Mouse (Mus musculus) liver, embryonic 14.5 days (tissue): Measurements from ENCODE around the gene Cyp4f14. TPM values are rescaled to one million over a fixed set of nuclear protein-coding genes. Genes with fewer than 3 reads are reported as not detected.
A peak's percentile ranks its signal among the peaks of the same experiment; 100 is the strongest.

Experiments
- ATAC-seq: fragments of 200-750 bp; cut with Nextera tagmentation; 2 replicates; pipeline ENCODE4 v1.8.0; 2017; ENCODE audit warnings: moderate number of reproducible peaks, mild to moderate bottlenecking, moderate library complexity; ENCODE audit not compliant: insufficient read depth
- DNase-seq, 3 experiments: peaks; one replicate each; pipeline ENCODE4 v3.0.0-alpha.2; 2012 to 2013; ENCODE audit warnings: low read depth in 3 of 3, low spot score in 3 of 3
- H3K27ac ChIP-seq: fragments of 300-500 bp; sonication (generic); 2 replicates; pipeline ENCODE4 v1.5.1; 2014; ENCODE audit warnings: moderate library complexity, mild to moderate bottlenecking, control low read depth, inconsistent platforms
- H3K27me3 ChIP-seq: fragments of 300-500 bp; sonication (generic); 2 replicates; pipeline ENCODE4 v1.6.1; 2014; ENCODE audit warnings: mild to moderate bottlenecking, low read length, moderate library complexity; ENCODE audit not compliant: control insufficient read depth, insufficient read depth
- H3K36me3 ChIP-seq: fragments of 300-500 bp; sonication (generic); replicated peaks from 2 replicates; pipeline ENCODE4 v1.6.1; 2014; ENCODE audit warnings: low read depth; ENCODE audit not compliant: control insufficient read depth, insufficient read depth
- H3K4me1 ChIP-seq, 2 experiments: fragments of 200-500 bp in 1 of 2; fragments of 300-500 bp in 1 of 2; sonication (generic) in 1 of 2; replicated peaks; 2 replicates each; pipeline ENCODE4 v1.6.1; 2012 to 2014; ENCODE audit warnings: antibody characterized with exemption in 1 of 2, inconsistent platforms in 1 of 2, low read length in 1 of 2; ENCODE audit not compliant: control insufficient read depth in 2 of 2, insufficient read depth in 2 of 2
- H3K4me2 ChIP-seq: fragments of 300-500 bp; sonication (generic); 2 replicates; pipeline ENCODE4 v1.6.1; 2014; ENCODE audit warnings: low read depth, mild to moderate bottlenecking, control low read depth, moderate library complexity
- H3K4me3 ChIP-seq, 2 experiments: fragments of 200-500 bp in 1 of 2; fragments of 300-500 bp in 1 of 2; sonication (generic) in 1 of 2; 2 replicates each; pipeline ENCODE4 v1.5.1; 2012 to 2014; ENCODE audit warnings: low read depth in 2 of 2, low read length in 2 of 2, mild to moderate bottlenecking in 2 of 2, control low read depth in 1 of 2, inconsistent platforms in 1 of 2, moderate library complexity in 1 of 2; ENCODE audit not compliant: insufficient read depth in 1 of 2
- H3K9ac ChIP-seq: fragments of 300-500 bp; sonication (generic); replicated peaks from 2 replicates; pipeline ENCODE4 v1.6.1; 2014; ENCODE audit warnings: mild to moderate bottlenecking, control low read depth, moderate library complexity
- H3K9me3 ChIP-seq: fragments of 300-500 bp; sonication (generic); 2 replicates; pipeline ENCODE4 v1.6.1; 2016; ENCODE audit warnings: low read length, mixed read lengths; ENCODE audit not compliant: control insufficient read depth
- CTCF ChIP-seq: IDR thresholded peaks from 2 replicates; pipeline ENCODE4 v1.5.1; 2016; ENCODE audit warnings: antibody characterized with exemption, low read depth, control low read depth
- EP300 ChIP-seq: IDR thresholded peaks from 2 replicates; pipeline ENCODE4 v1.6.1; 2016; ENCODE audit warnings: antibody characterized with exemption, low read depth
- WGBS: fragments of 180-500 bp; shearing (Covaris S2); extraction: QIAGEN DNeasy Blood & Tissue Kit; methylation state at CpG from one replicate; pipeline ENCODE4 v1.1.7; 2014; ENCODE audit not compliant: insufficient replicate concordance; 5-methylcytosine and 5-hydroxymethylcytosine counted together
- polyA plus RNA-seq, 2 experiments: library from polyadenylated mRNA; depleted of rRNA in 1 of 2; stranded (reverse) in 1 of 2; unstranded in 1 of 2; fragments of >200 nt; fragmentation: Nextera tagmentation in 1 of 2; extraction: Ambion mirVana in 1 of 2; gene quantifications; 2 replicates each; pipeline versions ENCODE4 v1.2.1 to v1.2.3; 2012 to 2014

Gene Cyp4f14
- polyA plus RNA-seq, 2 experiments, result not detected

DNA sequence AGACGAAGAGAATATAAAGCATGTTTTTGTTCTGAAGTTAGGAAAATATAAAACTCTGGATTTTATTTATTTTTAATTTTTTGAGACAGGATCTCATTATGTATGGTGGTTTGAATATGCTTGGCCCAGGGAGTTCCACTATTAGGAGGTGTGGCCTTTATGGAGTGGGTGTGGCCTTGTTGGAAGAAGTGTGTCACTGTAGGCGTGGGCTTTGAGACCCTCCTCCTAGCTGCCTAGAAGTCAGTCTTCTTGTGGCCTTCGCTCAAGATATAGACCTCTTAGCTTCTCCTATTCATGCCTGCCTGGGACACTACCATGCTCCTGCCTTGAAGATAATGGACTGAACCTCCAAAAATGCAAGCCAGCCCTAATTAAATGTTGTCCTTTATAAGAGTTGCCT lies 33.0 kb upstream of the Cyp4f14 start:
- H3K27me3 ChIP-seq, result no peaks in the 10 kb centered on the region
- no peak overlapping the region for H3K27ac ChIP-seq
- H3K36me3 ChIP-seq, result no peaks in the 10 kb centered on the region
- WGBS, result 66% methylated on average over 3 of the region's 3 CpGs
- no peak overlapping the region for H3K4me2 ChIP-seq
- H3K4me1 ChIP-seq, result peaks cover 0 to 12% of the 10 kb centered on the region in 2 experiments; a peak in 2 of 4 replicates
- DNase-seq (no peak), ATAC-seq (no peak)
- TF ChIP-seq EP300 (no peak), CTCF (no peak)
- no peaks in the 10 kb centered on the region for H3K9me3 ChIP-seq
- H3K9ac ChIP-seq, result no peak overlapping the region
- H3K4me3 ChIP-seq, result no peak overlapping the region

DNA sequence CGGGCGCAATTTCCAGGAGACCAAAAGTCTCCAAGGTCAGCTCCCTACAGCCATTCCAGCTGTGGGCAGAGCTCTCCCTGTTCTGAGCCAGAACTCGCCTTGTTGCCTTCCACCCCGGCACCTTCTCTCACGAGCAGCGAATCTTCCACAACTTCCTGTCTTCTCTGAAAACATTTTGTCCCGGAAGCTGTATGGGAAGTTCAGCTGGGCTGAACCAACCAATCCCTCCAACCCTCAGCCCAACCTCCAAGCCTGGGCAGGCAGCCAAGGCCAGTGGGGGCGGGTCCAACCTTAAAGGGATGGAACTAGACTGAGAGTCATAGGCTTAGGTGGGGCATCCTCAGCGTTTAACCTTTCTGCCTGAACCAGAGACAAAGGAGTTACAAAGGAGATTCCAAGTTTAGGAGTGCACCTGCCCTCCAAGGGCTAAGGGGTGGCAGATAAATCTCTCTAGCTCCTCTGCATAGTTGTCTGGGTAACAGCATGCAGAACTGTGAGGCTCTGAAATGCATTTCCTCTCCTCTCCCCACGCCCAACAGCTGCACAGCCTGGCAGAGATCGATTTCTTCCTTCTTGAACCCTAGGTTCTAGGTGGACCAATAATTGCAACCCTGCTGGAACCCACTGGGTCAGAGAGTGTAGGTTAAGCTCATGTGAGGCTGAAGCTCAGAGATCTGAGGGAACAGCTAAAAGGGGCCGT lies 30.2 kb upstream of the Cyp4f14 start, which contains the start of gene Cyp4f13:
TSS of gene Cyp4f13 (minus strand) at position 188 of the 700 bp plus-strand sequence.
- Histone ChIP-seq H3K27ac (no peak within 1 kb of the TSS), H3K9me3 (no peaks in the 10 kb centered on the region), H3K9ac (peak within 1 kb of the TSS; percentile 57), H3K4me1 (peaks cover 0 to 12% of the 10 kb centered on the region in 2 experiments; a peak in 2 of 4 replicates), H3K4me3 (peak within 1 kb of the TSS; percentile 59 to 71), H3K4me2 (peak within 1 kb of the TSS; percentile 76), H3K27me3 (no peaks in the 10 kb centered on the region), H3K36me3 (no peaks in the 10 kb centered on the region)
- ATAC-seq, result peak; percentile 93
- WGBS, result 9% methylated on average over 12 of the region's 12 CpGs
- TF ChIP-seq CTCF (no peak), EP300 (no peak)
- peak; percentile 66 to 75 (median 67) for DNase-seq

DNA sequence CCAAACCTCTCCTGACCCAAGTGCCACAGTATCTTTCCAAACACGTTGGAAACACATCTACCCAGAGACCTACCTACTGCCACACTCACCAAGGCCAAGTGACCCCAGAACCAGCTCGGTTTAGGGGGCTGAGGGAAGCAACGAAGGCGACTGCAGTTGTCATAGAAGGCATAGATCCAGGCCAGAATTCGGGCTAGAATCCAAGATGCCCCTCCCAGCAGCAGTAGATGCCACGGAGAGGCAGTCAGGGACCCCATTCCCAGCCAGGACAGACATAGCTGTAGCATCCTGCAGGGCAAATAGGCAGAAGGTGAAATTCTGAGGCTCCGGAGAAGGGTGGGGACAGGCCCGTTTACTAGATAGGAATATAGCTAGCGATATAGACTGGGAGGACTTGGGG lies 29.6 kb upstream of the Cyp4f14 start:
- H3K9ac ChIP-seq, result peak overlapping the region; percentile 57
- H3K9me3 ChIP-seq, result no peaks in the 10 kb centered on the region
- H3K27ac ChIP-seq, result no peak overlapping the region
- H3K4me2 ChIP-seq, result peak overlapping the region; percentile 76
- H3K36me3 ChIP-seq, result no peaks in the 10 kb centered on the region
- WGBS, result 34% methylated on average over 9 of the region's 9 CpGs
- H3K27me3 ChIP-seq, result no peaks in the 10 kb centered on the region
- TF ChIP-seq CTCF (no peak), EP300 (no peak)
- ATAC-seq, result peak; percentile 26; the same call in 1 of the 2 replicates
- peak overlapping the region; percentile 59 to 71 for H3K4me3 ChIP-seq
- DNase-seq, result no peak
- peaks cover 0 to 12% of the 10 kb centered on the region in 2 experiments; a peak in 2 of 4 replicates for H3K4me1 ChIP-seq

DNA sequence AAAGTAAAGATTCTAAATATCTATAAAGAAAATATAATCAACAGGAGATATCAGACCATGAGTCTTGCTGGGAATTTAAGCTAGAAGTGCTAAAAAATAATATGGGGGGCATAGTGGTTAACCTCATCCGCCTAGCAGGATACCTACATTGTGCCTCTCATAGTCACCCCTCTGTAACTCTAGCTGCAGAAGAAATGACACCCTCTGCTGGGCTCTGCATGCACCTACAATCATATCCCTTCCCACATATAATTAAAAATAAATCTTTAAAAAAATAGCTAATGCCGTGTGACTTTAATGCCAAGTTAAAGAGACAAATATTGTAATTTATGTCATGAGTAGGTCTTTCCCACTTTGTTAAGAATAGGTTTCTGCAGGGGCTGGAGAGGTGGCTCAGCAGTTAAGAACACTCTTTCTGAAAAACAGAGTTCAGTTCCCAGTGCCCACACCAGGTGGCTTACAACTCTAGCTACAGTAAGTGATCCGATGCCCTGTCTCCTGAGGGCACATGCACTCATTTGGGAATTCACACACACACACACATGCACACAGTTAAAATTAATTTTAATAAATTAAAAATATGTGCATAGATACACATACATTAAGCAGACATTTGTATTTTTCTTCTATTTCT lies 27.4 kb upstream of the Cyp4f14 start:
- no peaks in the 10 kb centered on the region for H3K36me3 ChIP-seq
- 50% methylated on average over 3 of the region's 3 CpGs for WGBS
- no peaks in the 10 kb centered on the region for H3K9me3 ChIP-seq
- H3K4me1 ChIP-seq, result peaks cover 0 to 12% of the 10 kb centered on the region in 2 experiments; a peak in 2 of 4 replicates
- ATAC-seq (no peak), DNase-seq (no peak)
- TF ChIP-seq EP300, result no peak
- no peak for TF ChIP-seq CTCF
- H3K27me3 ChIP-seq, result no peaks in the 10 kb centered on the region
- no peak overlapping the region for H3K4me2 ChIP-seq
- H3K27ac ChIP-seq, result no peak overlapping the region
- no peak overlapping the region for H3K4me3 ChIP-seq
- H3K9ac ChIP-seq, result no peak overlapping the region

DNA sequence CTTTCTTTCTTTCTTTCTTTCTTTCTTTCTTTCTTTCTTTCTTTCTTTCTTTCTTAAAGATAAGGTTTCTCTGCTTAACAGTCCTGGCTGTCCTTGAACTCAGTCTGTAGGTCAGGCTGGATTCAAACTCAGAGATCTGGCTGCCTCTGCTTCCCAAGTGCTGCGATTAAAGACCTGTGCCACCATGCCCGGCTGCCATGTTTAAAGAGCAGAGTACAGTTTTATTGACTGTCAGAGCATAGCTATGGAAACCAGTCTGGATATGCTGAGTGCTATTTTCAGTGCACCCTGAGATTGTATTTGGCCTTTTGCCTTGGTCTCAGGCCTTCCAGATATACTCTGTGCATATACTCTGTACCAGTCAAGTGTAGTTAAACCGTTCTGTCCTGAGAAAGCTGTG lies 26.5 kb upstream of the Cyp4f14 start:
- Histone ChIP-seq H3K36me3 (no peaks in the 10 kb centered on the region), H3K4me3 (no peak overlapping the region), H3K9ac (no peak overlapping the region), H3K27ac (no peak overlapping the region), H3K9me3 (no peaks in the 10 kb centered on the region), H3K27me3 (no peaks in the 10 kb centered on the region), H3K4me2 (no peak overlapping the region), H3K4me1 (peaks cover 0 to 12% of the 10 kb centered on the region in 2 experiments; a peak in 2 of 4 replicates)
- no peak for ATAC-seq
- DNase-seq, result no peak
- WGBS, result 78% methylated on average over 3 of the region's 3 CpGs
- TF ChIP-seq CTCF (no peak), EP300 (no peak)
